Mouse (Mus musculus) neural tube, embryonic 10.5 days (tissue): ENCODE data around the gene Paf1.
A peak's percentile ranks its signal among the peaks of the same experiment; 100 is the strongest.

Source experiments
- DNase-seq: peaks from one replicate; pipeline ENCODE4 v3.0.0-alpha.2; 2017; ENCODE audit warnings: low spot score; ENCODE audit errors: extremely low spot score

Gene Paf1

GRCm38 (mm10) chr7:28370977-28371513 is 21.7 kb upstream of the Paf1 start:
- no peak for DNase-seq

- DNase-seq: peak; percentile 65
Measured at GRCm38 (mm10) chr7:28371514-28371989, 21.2 kb upstream of the Paf1 start.

GRCm38 (mm10) chr7:28372251-28373108 is 20.3 kb upstream of the Paf1 start, which contains the start of gene Plekhg2:
Plekhg2 (minus strand) TSS chr7:28372599.
- peak; percentile 99 for DNase-seq

GRCm38 (mm10) chr7:28373131-28373581 is 19.6 kb upstream of the Paf1 start:
- DNase-seq: peak; percentile 71

GRCm38 (mm10) chr7:28373891-28374495 is 18.8 kb upstream of the Paf1 start:
- DNase-seq: peak; percentile 16

- DNase-seq: peak; percentile 13
Measured at GRCm38 (mm10) chr7:28374647-28375046, 18.1 kb upstream of the Paf1 start.

GRCm38 (mm10) chr7:28375176-28375921 is 17.4 kb upstream of the Paf1 start:
- DNase-seq: peak; percentile 86

- peak; percentile 66 for DNase-seq
Measured at GRCm38 (mm10) chr7:28376011-28376771, 16.6 kb upstream of the Paf1 start.

GRCm38 (mm10) chr7:28377190-28378065 is 15.3 kb upstream of the Paf1 start:
- no peak for DNase-seq

GRCm38 (mm10) chr7:28378066-28378690 is 14.6 kb upstream of the Paf1 start:
- no peak for DNase-seq

- peak; percentile 87 for DNase-seq
Measured at GRCm38 (mm10) chr7:28378769-28379651, 13.7 kb upstream of the Paf1 start.

- no peak for DNase-seq
Measured at GRCm38 (mm10) chr7:28380237-28381016, 12.3 kb upstream of the Paf1 start, which contains the start of gene Zfp36. Zfp36 (minus strand) TSS chr7:28380253.

GRCm38 (mm10) chr7:28381017-28381790 is 11.5 kb upstream of the Paf1 start:
- peak; percentile 49 for DNase-seq

GRCm38 (mm10) chr7:28381938-28382337 is 10.8 kb upstream of the Paf1 start:
- DNase-seq: peak; percentile 71

GRCm38 (mm10) chr7:28382347-28382951 is 10.3 kb upstream of the Paf1 start:
- DNase-seq: no peak

GRCm38 (mm10) chr7:28382981-28383396 is 9.8 kb upstream of the Paf1 start:
- DNase-seq: no peak
